27 mouse cellular contexts compared by ENCODE assay signal in genomic region chr11:48038051-48038450, GRCm38 (mm10). TPM values are rescaled to one million over a fixed set of nuclear protein-coding genes. Genes with fewer than 3 reads are reported as not detected.
A peak's percentile ranks its signal among the peaks of the same experiment; 100 is the strongest.
DNase-seq lines count a peak whose midpoint lies in the region; ATAC-seq and TF ChIP-seq lines count a peak whose summit lies in the region.
"Had no signal": no experiment of that assay in that cellular context is flagged by ENCODE, and none has a peak within 500 bp of the region (broad histone marks: within the 10 kb centered on the region; RNA-seq: fewer than 3 reads in every experiment).

No protein-coding gene starts in this region.

- TF ChIP-seq CTCF in liver, postnatal 0 days (IDR thresholded peaks at IDR 0.05; ENCODE audit: low read depth) = no peak

- H3K9me3 ChIP-seq in embryonic facial prominence, embryonic 11.5 days (replicated peaks; ENCODE audit: control insufficient read depth, low read length) = no peaks in the 10 kb centered on the region
- H3K9me3 ChIP-seq in embryonic facial prominence, embryonic 10.5 days = no peaks in the 10 kb centered on the region
- no peaks in the 10 kb centered on the region for H3K9me3 ChIP-seq in limb, embryonic 11.5 days (ENCODE audit: control insufficient read depth, low read length)
- H3K9me3 ChIP-seq in limb, embryonic 10.5 days (replicated peaks) = no peaks in the 10 kb centered on the region
- no peaks in the 10 kb centered on the region for H3K9me3 ChIP-seq in limb, embryonic 12.5 days
- H3K9me3 ChIP-seq in liver, postnatal 0 days (ENCODE audit: low read length) = no peaks in the 10 kb centered on the region
- H3K9me3 ChIP-seq in forebrain, embryonic 14.5 days (replicated peaks; ENCODE audit: control insufficient read depth, low read length) = no peaks in the 10 kb centered on the region
- H3K9me3 ChIP-seq: embryonic facial prominence, embryonic 15.5 days; forebrain, embryonic 15.5 days; G1E; hindbrain, embryonic 10.5 days; hindbrain, embryonic 13.5 days had no signal

- no peaks in the 10 kb centered on the region for H3K36me3 ChIP-seq in embryonic facial prominence, embryonic 11.5 days (replicated peaks; ENCODE audit: control insufficient read depth, insufficient read depth, low read depth, low read length)
- no peaks in the 10 kb centered on the region for H3K36me3 ChIP-seq in embryonic facial prominence, embryonic 10.5 days (replicated peaks)
- no peaks in the 10 kb centered on the region for H3K36me3 ChIP-seq in limb, embryonic 11.5 days (ENCODE audit: control insufficient read depth, insufficient read depth, low read length)
- no peaks in the 10 kb centered on the region for H3K36me3 ChIP-seq in limb, embryonic 10.5 days
- H3K36me3 ChIP-seq in limb, embryonic 12.5 days = no peaks in the 10 kb centered on the region
- H3K36me3 ChIP-seq in liver, postnatal 0 days (replicated peaks; ENCODE audit: insufficient read depth, low read length) = no peaks in the 10 kb centered on the region
- no peaks in the 10 kb centered on the region for H3K36me3 ChIP-seq in forebrain, embryonic 14.5 days (ENCODE audit: control insufficient read depth, insufficient read depth, low read length)
- H3K36me3 ChIP-seq: embryonic facial prominence, embryonic 15.5 days; forebrain, embryonic 15.5 days; G1E; hindbrain, embryonic 10.5 days; hindbrain, embryonic 13.5 days had no signal

- H3K27me3 ChIP-seq in embryonic facial prominence, embryonic 11.5 days (ENCODE audit: control insufficient read depth, insufficient read depth, low read length) = no peaks in the 10 kb centered on the region
- no peaks in the 10 kb centered on the region for H3K27me3 ChIP-seq in embryonic facial prominence, embryonic 10.5 days (replicated peaks; ENCODE audit: low read depth, poor library complexity, severe bottlenecking)
- H3K27me3 ChIP-seq in limb, embryonic 11.5 days (ENCODE audit: control insufficient read depth, insufficient read depth, low read length) = no peaks in the 10 kb centered on the region
- no peaks in the 10 kb centered on the region for H3K27me3 ChIP-seq in limb, embryonic 10.5 days (ENCODE audit: low read depth, poor library complexity, severe bottlenecking)
- H3K27me3 ChIP-seq in limb, embryonic 12.5 days = no peaks in the 10 kb centered on the region
- no peaks in the 10 kb centered on the region for H3K27me3 ChIP-seq in liver, postnatal 0 days (ENCODE audit: insufficient read depth, low read length)
- H3K27me3 ChIP-seq in forebrain, embryonic 14.5 days (replicated peaks; ENCODE audit: control insufficient read depth, insufficient read depth, low read length) = no peaks in the 10 kb centered on the region
- H3K27me3 ChIP-seq: CH12.LX; embryonic facial prominence, embryonic 15.5 days; forebrain, embryonic 15.5 days; hindbrain, embryonic 13.5 days; Patski had no signal

- H3K4me3 ChIP-seq in embryonic facial prominence, embryonic 11.5 days (ENCODE audit: low read depth, low read length) = no peak overlapping the region
- H3K4me3 ChIP-seq in embryonic facial prominence, embryonic 10.5 days = no peak overlapping the region
- H3K4me3 ChIP-seq in limb, embryonic 11.5 days (ENCODE audit: low read depth, low read length) = no peak overlapping the region
- H3K4me3 ChIP-seq in limb, embryonic 10.5 days = no peak overlapping the region
- H3K4me3 ChIP-seq in limb, embryonic 12.5 days (replicated peaks) = no peak overlapping the region
- H3K4me3 ChIP-seq in liver, postnatal 0 days (ENCODE audit: low read depth, low read length) = no peak overlapping the region
- no peak overlapping the region for H3K4me3 ChIP-seq in forebrain, embryonic 14.5 days (ENCODE audit: low read depth, low read length)
- H3K4me3 ChIP-seq: embryonic facial prominence, embryonic 15.5 days; forebrain, embryonic 15.5 days; hindbrain, embryonic 10.5 days; hindbrain, embryonic 13.5 days had no signal

- H3K4me1 ChIP-seq in embryonic facial prominence, embryonic 11.5 days (ENCODE audit: control insufficient read depth, insufficient read depth, low read length) = no peaks in the 10 kb centered on the region
- H3K4me1 ChIP-seq in embryonic facial prominence, embryonic 10.5 days = peaks cover 13% of the 10 kb centered on the region
- peaks cover 5% of the 10 kb centered on the region; the same call in 1 of the 2 replicates for H3K4me1 ChIP-seq in limb, embryonic 11.5 days (ENCODE audit: control insufficient read depth, insufficient read depth, low read length)
- H3K4me1 ChIP-seq in limb, embryonic 10.5 days = peaks cover 22% of the 10 kb centered on the region
- H3K4me1 ChIP-seq in limb, embryonic 12.5 days (replicated peaks) = peaks cover 15% of the 10 kb centered on the region; the same call in 1 of the 2 replicates
- no peaks in the 10 kb centered on the region for H3K4me1 ChIP-seq in liver, postnatal 0 days (ENCODE audit: insufficient read depth)
- H3K4me1 ChIP-seq in forebrain, embryonic 14.5 days (ENCODE audit: control insufficient read depth, insufficient read depth, low read length) = no peaks in the 10 kb centered on the region

- H3K4me2 ChIP-seq in embryonic facial prominence, embryonic 11.5 days (ENCODE audit: low read depth, low read length) = no peak overlapping the region
- H3K4me2 ChIP-seq in limb, embryonic 11.5 days (ENCODE audit: low read depth, severe bottlenecking) = no peak overlapping the region
- peak overlapping the region; percentile 15; the same call in 1 of the 2 replicates for H3K4me2 ChIP-seq in limb, embryonic 12.5 days
- no peak overlapping the region for H3K4me2 ChIP-seq in liver, postnatal 0 days (ENCODE audit: low read depth, low read length)
- no peak overlapping the region for H3K4me2 ChIP-seq in forebrain, embryonic 14.5 days (ENCODE audit: low read length)
- H3K4me2 ChIP-seq: embryonic facial prominence, embryonic 15.5 days; forebrain, embryonic 15.5 days; heart, embryonic 11.5 days; hindbrain, embryonic 13.5 days had no signal

- DNase-seq in embryonic facial prominence, embryonic 11.5 days (ENCODE audit: low spot score) = peak; percentile 34
- DNase-seq in embryonic facial prominence, embryonic 10.5 days (ENCODE audit: low spot score) = no peak
- no peak for DNase-seq in limb, embryonic 11.5 days (ENCODE audit: low spot score)
- DNase-seq in limb, embryonic 10.5 days (ENCODE audit: low spot score) = no peak
- peak; percentile 7 for DNase-seq in brain, adult 2 months (ENCODE audit: low read depth, low spot score)
- no peak for DNase-seq in liver, postnatal 0 days
- no peak for DNase-seq in forebrain, embryonic 14.5 days (ENCODE audit: low spot score)
- DNase-seq: adrenal gland, postnatal 10 days; adrenal gland, postnatal 36 days; cerebellum, adult 11 months; cerebellum, adult 2 months; cerebellum, adult 9-11 months; cerebellum, postnatal 25 days; gastrocnemius, postnatal 10 days; gastrocnemius, postnatal 36 days; heart, postnatal 10 days; heart, postnatal 36 days had no signal

- 55% methylated on average over 4 of the region's 4 CpGs for WGBS in embryonic facial prominence, embryonic 11.5 days
- 63% methylated on average over 4 of the region's 4 CpGs for WGBS in embryonic facial prominence, embryonic 10.5 days
- WGBS in limb, embryonic 11.5 days = 25% methylated on average over 4 of the region's 4 CpGs
- 59% methylated on average over 4 of the region's 4 CpGs for WGBS in limb, embryonic 10.5 days
- WGBS in limb, embryonic 12.5 days = 22% methylated on average over 4 of the region's 4 CpGs
- WGBS in liver, postnatal 0 days (ENCODE audit: insufficient replicate concordance) = 64% methylated on average over 4 of the region's 4 CpGs
- 49% methylated on average over 4 of the region's 4 CpGs for WGBS in forebrain, embryonic 14.5 days

- H3K9ac ChIP-seq in embryonic facial prominence, embryonic 11.5 days (replicated peaks; ENCODE audit: low read length) = no peak overlapping the region
- no peak overlapping the region for H3K9ac ChIP-seq in limb, embryonic 11.5 days (ENCODE audit: low read length)
- H3K9ac ChIP-seq in limb, embryonic 12.5 days (replicated peaks) = no peak overlapping the region
- no peak overlapping the region for H3K9ac ChIP-seq in liver, postnatal 0 days (replicated peaks)
- H3K9ac ChIP-seq in forebrain, embryonic 14.5 days (ENCODE audit: low read length) = no peak overlapping the region
- H3K9ac ChIP-seq: embryonic facial prominence, embryonic 15.5 days; forebrain, embryonic 15.5 days; hindbrain, embryonic 13.5 days had no signal

- ATAC-seq in embryonic facial prominence, embryonic 11.5 days (replicated peaks; ENCODE audit: insufficient number of reproducible peaks, low FRiP score, low TSS enrichment, low read depth) = no peak
- peak; percentile 62; the same call in 1 of the 2 replicates for ATAC-seq in limb, embryonic 11.5 days (ENCODE audit: insufficient number of reproducible peaks, low FRiP score, low TSS enrichment, low read depth)
- ATAC-seq in limb, embryonic 12.5 days (ENCODE audit: insufficient number of reproducible peaks, insufficient read depth, low FRiP score, low TSS enrichment, low read depth) = no peak; the same call in 1 of the 2 replicates
- no peak for ATAC-seq in liver, postnatal 0 days
- no peak for ATAC-seq in forebrain, embryonic 14.5 days
- ATAC-seq: forebrain, embryonic 15.5 days; hindbrain, embryonic 16.5 days; Patski had no signal

- no peak overlapping the region for H3K27ac ChIP-seq in embryonic facial prominence, embryonic 11.5 days (replicated peaks; ENCODE audit: low read depth, low read length)
- no peak overlapping the region for H3K27ac ChIP-seq in embryonic facial prominence, embryonic 10.5 days (replicated peaks)
- H3K27ac ChIP-seq in limb, embryonic 11.5 days (replicated peaks; ENCODE audit: low read depth, low read length) = no peak overlapping the region
- no peak overlapping the region for H3K27ac ChIP-seq in limb, embryonic 10.5 days
- no peak overlapping the region for H3K27ac ChIP-seq in limb, embryonic 12.5 days
- H3K27ac ChIP-seq in liver, postnatal 0 days (ENCODE audit: low read depth) = no peak overlapping the region
- no peak overlapping the region for H3K27ac ChIP-seq in forebrain, embryonic 14.5 days (ENCODE audit: low read depth, low read length)
- H3K27ac ChIP-seq: embryonic facial prominence, embryonic 15.5 days; forebrain, embryonic 15.5 days; hindbrain, embryonic 10.5 days; hindbrain, embryonic 13.5 days had no signal

- TF ChIP-seq EP300 in liver, postnatal 0 days (IDR thresholded peaks at IDR 0.05; ENCODE audit: low read depth) = no peak

RNA-seq across cellular contexts. Expression of gene Sgcd, which starts 49.3 kb away (rescaled TPM):
- polyA plus RNA-seq in embryonic facial prominence, embryonic 11.5 days (2014; fragmentation: Nextera tagmentation; extraction: Ambion mirVana) = 3.2 and 3.4 TPM in 2 replicates
- 4.5 and 5.8 TPM in 2 replicates for polyA plus RNA-seq in embryonic facial prominence, embryonic 10.5 days (2016; fragmentation: Nextera tagmentation; extraction: Ambion mirVana)
- polyA plus RNA-seq in limb, embryonic 11.5 days (2014; fragmentation: Nextera tagmentation; extraction: Ambion mirVana) = 4.7 and 5.3 TPM in 2 replicates
- 5.1 and 6.4 TPM in 2 replicates for polyA plus RNA-seq in limb, embryonic 10.5 days (2016; fragmentation: Nextera tagmentation; extraction: Ambion mirVana)
- polyA plus RNA-seq in limb, embryonic 12.5 days (2016; fragmentation: Nextera tagmentation; extraction: Ambion mirVana) = 9.1 and 9.8 TPM in 2 replicates
- polyA plus RNA-seq in liver, postnatal 0 days (2015; fragmentation: Nextera tagmentation; extraction: Ambion mirVana) = 0.05 and 0.09 TPM in 2 replicates
- polyA plus RNA-seq in forebrain, embryonic 14.5 days (2014; fragmentation: Nextera tagmentation; extraction: Ambion mirVana) = 0.91 and 2.1 TPM in 2 replicates
- polyA plus RNA-seq: G1E, Patski had no signal

Comparison
In these comparisons a context has a peak if more than half of its experiments do, and no peak if none do; other contexts are left out.
1. DNase-seq: peak in embryonic facial prominence, embryonic 11.5 days (single experiment) and brain, adult 2 months (single experiment); none in embryonic facial prominence, embryonic 10.5 days (single experiment), limb, embryonic 11.5 days (single experiment), limb, embryonic 10.5 days (single experiment), liver, postnatal 0 days (single experiment) and forebrain, embryonic 14.5 days (single experiment).